Mouse (Mus musculus) hematopoietic stem cell, adult 5-6 weeks (primary cell): ENCODE measurements around the gene Ankrd17. TPM values are rescaled to one million over a fixed set of nuclear protein-coding genes. Genes with fewer than 3 reads are reported as not detected.
"Not testable (repeated sequence)": the region's sequence is repeated elsewhere in the genome, so short reads cannot be mapped to it uniquely, and the experiment has no call there.

Source experiments
- ATAC-seq, 2 experiments: fragments of 125-278 bp in 1 of 2; replicated peaks in 1 of 2; 2 replicates each; pipeline ENCODE4 v1.8.0; 2016 to 2017; ENCODE audit warnings: inconsistent platforms in 2 of 2, mild to moderate bottlenecking in 2 of 2, moderate number of reproducible peaks in 2 of 2, low read depth in 1 of 2, moderate TSS enrichment in 1 of 2; ENCODE audit not compliant: low FRiP score in 2 of 2, poor library complexity in 2 of 2, severe bottlenecking in 2 of 2, insufficient read depth in 1 of 2, low TSS enrichment in 1 of 2
- total RNA-seq: library from RNA; stranded (forward); fragments of 172-1452, 232-1000 nt; gene quantifications from 2 replicates; pipeline ENCODE4 v1.2.3, GENCODE M21; 2017

Gene Ankrd17
- total RNA-seq, 1 experiment from 2014 or later, result 136 TPM

GRCm38 (mm10) chr5:90340847-90341246, 25.5 kb downstream of the Ankrd17 start:
- ATAC-seq, result no peak

- no peak for ATAC-seq
Observed at GRCm38 (mm10) chr5:90339953-90340343, 26.4 kb downstream of the Ankrd17 start.

DNA sequence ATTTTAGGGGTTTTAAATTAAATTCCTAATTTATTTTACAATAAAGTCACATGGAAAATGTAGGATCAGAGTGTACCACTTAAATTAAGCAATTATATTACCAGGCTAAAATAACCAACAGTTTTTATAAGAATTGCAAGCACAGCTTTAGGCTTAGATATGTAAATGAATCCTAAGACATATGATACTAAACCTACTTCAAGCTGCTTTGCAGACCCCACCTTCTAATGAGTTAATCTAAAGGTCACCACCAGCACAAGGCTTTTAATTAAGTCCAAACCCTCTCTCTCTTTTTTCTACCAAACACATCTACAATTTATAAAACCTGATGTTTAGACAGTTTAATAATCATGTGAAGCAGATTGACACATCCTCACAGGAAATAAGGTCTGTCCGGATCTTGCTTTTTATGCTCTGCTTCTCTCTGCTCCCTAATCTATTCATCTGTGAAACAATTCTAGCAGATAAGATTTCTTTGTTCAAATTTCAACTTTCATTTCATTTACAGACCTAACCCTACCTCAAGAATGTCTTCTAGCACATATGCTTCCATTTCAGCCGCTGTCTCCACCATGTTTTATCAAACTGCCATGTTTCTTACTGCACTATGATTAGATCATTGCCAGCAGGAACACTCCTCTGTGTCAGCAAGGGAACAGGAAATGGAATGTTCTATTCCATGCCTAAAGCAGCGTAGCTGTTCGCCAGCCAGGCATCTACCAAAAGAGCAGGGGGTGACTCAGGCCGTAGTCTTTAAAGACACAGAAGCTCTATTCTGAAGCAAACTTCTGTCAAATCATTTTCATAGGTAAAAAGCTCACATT, 27.0 kb downstream of the Ankrd17 start:
- ATAC-seq, result peak; percentile 86 to 93

GRCm38 (mm10) chr5:90338177-90339091, 27.9 kb downstream of the Ankrd17 start:
- peak in 1 of 2 experiments; percentile 28; a peak in 1 of 4 replicates for ATAC-seq

DNA sequence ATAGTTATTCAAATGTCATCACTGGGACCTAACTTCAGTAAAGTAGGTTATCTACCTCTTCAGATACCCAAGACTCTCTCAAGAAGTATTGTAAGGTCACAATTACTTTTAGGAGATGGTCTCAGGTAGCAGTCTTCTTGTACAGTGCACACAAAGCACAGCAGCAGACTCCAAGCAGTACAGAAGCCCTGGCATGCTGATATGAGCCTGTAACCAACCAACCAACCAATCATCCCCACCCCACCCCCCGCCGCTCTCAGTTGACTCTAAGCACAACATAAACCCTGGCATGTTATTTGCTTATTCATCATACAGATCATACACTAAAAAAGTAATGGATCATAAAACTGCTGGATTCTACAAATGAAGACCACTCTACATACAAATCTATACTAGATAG, 33.9 kb downstream of the Ankrd17 start:
- no peak for ATAC-seq

DNA sequence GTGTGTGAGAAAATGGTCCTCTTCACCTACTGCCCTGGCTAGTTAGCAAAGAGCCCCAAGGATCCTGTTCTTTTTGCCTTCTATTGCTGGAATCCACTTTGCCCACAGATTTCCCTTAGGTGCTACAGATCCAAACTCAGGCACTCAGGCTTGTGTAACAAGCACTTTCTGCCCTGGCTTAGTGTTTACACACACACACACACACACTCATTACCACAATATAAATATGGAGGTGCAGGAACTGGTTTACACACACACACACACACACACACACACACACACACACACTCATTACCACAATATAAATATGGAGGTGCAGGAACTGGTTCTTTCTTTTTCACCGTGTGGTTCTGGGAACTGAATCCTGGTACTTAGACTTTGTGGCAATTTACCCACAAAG, 35.3 kb downstream of the Ankrd17 start:
- ATAC-seq, result no peak

GRCm38 (mm10) chr5:90298396-90298795, 68.0 kb downstream of the Ankrd17 start:
- no peak for ATAC-seq

DNA sequence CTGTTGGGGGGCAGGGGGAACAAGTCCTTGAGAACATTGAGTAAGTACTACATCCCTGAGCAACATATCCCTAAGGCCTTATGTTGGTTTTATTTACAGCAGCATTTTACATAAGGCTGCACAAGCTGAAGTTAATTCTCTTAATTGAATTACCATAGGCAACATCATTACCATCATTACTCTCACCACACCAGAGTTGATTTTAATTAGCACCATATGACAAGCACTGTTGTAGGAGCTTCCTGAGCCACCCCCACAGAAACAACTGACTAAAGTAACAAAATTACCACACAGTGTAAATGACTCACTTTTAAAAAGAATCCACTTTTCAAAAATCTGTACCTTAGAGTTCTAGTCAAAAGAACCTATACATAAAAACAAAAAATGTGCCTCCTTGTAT, 76.5 kb downstream of the Ankrd17 start:
- no peak for ATAC-seq

DNA sequence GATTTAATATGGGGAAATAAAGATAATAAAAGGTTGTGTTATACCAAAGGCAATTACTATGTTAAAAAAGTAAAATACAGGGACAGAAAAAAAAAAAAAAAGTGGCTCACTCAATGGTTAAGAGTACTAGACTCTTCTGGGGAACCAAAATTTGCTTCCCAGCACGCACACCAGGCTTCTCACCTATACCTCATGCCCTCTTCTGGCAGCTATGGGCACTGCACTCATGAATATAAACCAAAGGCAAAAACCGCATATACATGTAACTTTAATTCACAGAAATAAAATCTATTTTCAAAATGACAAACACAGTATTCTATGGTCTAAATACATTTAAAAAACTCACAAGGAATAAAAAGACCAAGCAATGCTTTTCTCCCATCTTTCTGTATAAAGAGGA, 79.8 kb downstream of the Ankrd17 start:
- peak; percentile 71 to 74; a peak in 3 of 4 replicates for ATAC-seq

DNA sequence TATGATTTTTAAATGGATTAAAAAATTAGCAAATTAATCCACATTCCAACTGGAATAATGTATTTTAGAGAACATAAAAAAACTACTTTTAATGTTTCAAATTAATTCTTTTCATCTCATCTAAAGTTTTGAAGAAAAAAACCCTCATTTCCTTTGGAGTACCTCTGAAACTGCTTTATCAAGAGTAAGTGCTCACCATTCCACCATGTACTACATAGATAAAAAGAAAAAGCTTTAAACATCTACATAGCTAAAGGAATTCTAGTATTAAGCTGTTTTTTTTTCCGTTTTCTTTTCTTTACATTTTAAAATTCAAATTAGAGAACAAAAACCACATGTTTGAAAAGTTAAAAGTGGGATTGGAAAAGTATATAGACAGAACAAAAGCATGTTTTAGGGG, 86.3 kb downstream of the Ankrd17 start:
- no peak for ATAC-seq

DNA sequence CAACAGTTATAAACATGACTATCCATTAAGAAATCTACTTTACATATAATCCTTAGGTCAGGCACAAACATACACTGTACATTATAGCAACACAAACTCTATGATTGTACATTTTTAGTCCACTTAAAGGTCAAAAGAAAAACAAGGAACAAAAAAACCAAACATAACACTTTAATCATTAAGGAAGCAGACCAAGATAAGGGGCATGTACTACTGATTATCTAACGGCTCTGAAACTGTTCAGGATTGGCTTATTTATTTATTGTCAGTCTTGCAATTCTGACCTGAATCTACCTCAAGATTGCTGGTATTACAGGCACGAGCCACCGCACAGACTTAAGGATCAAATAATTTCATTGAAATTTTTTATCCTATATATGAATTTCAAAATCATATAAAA, 87.0 kb downstream of the Ankrd17 start:
- ATAC-seq, result no peak

DNA sequence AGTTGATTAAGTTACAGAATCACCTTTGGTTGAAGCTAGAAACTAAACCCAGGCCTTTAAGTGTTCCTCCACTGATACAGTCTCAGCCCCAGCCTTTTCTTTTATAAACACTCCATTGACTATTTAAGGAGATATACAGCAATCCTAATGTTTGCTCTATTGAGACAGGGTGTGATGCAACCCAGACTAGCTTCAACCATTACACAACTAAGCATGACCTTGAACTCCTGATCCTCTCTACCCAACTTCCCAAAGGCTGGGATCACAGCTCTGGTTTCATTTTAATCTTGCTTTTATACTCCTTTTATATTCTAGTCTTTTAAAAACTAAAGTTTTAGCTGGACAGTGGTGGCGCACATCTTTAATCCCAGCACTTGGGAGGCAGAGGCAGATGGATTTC, 88.9 kb downstream of the Ankrd17 start:
- no peak for ATAC-seq

GRCm38 (mm10) chr5:90274806-90275205, 91.6 kb downstream of the Ankrd17 start:
- no peak for ATAC-seq

DNA sequence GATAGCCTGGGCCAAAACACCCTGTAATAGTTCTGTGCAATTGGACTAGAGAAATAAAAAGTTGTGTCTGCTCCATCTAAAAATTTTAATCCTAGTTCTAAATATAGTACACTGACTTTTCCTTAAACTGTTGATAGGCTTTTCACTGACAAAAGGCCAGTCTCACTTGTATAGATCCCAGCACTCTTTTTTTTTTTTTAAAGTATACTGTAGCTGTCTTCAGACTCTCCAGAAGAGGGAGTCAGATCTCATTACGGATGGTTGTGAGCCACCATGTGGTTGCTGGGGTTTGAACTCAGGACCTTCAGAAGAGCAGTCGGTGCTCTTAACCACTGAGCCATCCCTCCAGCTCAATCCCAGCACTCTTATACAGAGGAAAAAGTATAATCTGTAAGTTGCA, 104.1 kb downstream of the Ankrd17 start:
- ATAC-seq, result not testable (repeated sequence)

- ATAC-seq, result no peak
Observed at GRCm38 (mm10) chr5:90257023-90257422, 109.4 kb downstream of the Ankrd17 start.

DNA sequence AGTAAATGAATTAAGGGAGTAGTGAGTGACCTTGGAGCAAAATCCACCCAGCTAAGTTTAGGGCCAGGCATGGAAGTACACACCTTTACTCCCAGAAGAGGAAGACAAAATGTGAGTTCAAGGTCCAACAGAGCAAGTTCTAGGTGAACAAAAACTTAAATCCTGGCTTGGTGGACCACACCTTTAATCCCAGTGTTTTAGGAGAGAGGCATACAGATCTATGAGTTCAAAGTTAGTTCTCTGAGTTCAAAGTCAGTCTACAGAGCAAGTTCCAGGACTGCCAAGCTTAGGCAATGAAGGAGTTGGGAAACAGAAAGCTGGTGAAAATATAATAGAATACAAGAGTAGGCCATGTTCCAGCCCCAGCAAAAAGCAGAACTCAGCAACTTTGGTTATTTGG, 118.9 kb downstream of the Ankrd17 start:
- ATAC-seq, result no peak

GRCm38 (mm10) chr5:90246987-90247386, 119.4 kb downstream of the Ankrd17 start:
- no peak for ATAC-seq

- ATAC-seq, result no peak
Observed at GRCm38 (mm10) chr5:90246567-90246966, 119.8 kb downstream of the Ankrd17 start.
